Mouse (Mus musculus) ES-E14 (cell line): Measurements from ENCODE around the gene Zbtb20.

ENCODE experiments used
- CHD2 ChIP-seq: IDR thresholded peaks from 2 replicates; pipeline ENCODE4 v1.6.1; 2014; ENCODE audit warnings: mild to moderate bottlenecking, low read depth, low read length, inconsistent platforms
- HCFC1 ChIP-seq: IDR thresholded peaks from 2 replicates; pipeline ENCODE4 v1.6.1; 2012; ENCODE audit warnings: low read length, inconsistent platforms, borderline replicate concordance; ENCODE audit not compliant: insufficient read depth
- MAFK ChIP-seq: IDR thresholded peaks from 2 replicates; pipeline ENCODE4 v1.6.1; 2014; ENCODE audit warnings: mild to moderate bottlenecking, low read depth, low read length, inconsistent platforms; ENCODE audit not compliant: insufficient read depth
- ZC3H11A ChIP-seq: IDR thresholded peaks from 2 replicates; pipeline ENCODE4 v1.6.1; 2012; ENCODE audit warnings: low read depth, mild to moderate bottlenecking, inconsistent platforms, low read length, borderline replicate concordance
- ZNF384 ChIP-seq: IDR thresholded peaks from 2 replicates; pipeline ENCODE4 v1.6.1; 2012; ENCODE audit warnings: low read depth, low read length, inconsistent platforms

DNA sequence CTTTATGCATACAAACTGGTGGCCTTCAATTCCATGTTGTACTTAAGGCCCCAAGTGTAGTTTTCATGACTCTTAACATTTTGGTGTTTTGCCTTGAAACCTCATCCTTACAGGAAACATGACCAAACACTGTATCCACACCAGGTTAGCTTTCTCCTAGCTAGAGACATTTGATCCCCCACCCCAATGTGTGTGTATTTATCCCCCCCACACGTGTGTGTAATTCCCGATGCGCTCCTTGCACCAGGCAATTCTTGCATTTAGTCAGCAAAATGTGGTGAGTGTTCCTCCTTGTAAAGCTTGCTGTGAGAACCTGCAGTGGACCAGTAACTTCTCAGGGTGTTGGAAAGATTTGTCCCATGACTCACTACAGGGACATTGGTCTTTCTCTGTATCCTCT lies 455.8 kb downstream of the Zbtb20 start:
- TF ChIP-seq ZC3H11A (no peak), HCFC1 (no peak), CHD2 (no peak), ZNF384 (no peak), MAFK (no peak)
